Mouse (Mus musculus): Measurements from ENCODE around the gene H2-D1. TPM values are rescaled to one million over a fixed set of nuclear protein-coding genes. Genes with fewer than 3 reads are reported as not detected.
A peak's percentile ranks its signal among the peaks of the same experiment; 100 is the strongest.
"Not testable (repeated sequence)": the region's sequence is repeated elsewhere in the genome, so short reads cannot be mapped to it uniquely, and the experiment has no call there.

The H2-D1 gene
- polyA plus RNA-seq, 1 experiment from 2014 or later = 45.9 TPM

GRCm38 (mm10) chr17:35226561-35227046 is 35.9 kb upstream of the H2-D1 start:
- no peak overlapping the region for H3K9ac ChIP-seq (ENCODE audit: low read length)
- H3K27ac ChIP-seq (ENCODE audit: low read depth, low read length) = no peak overlapping the region
- DNase-seq (ENCODE audit: low spot score, missing footprints) (no peak), ATAC-seq (ENCODE audit: low FRiP score) (no peak)
- H3K4me3 ChIP-seq (ENCODE audit: low read depth, low read length) = no peak overlapping the region
- H3K36me3 ChIP-seq (ENCODE audit: control insufficient read depth, insufficient read depth, low read length) = peaks cover 11% of the 10 kb centered on the region
- no peaks in the 10 kb centered on the region for H3K27me3 ChIP-seq (ENCODE audit: control insufficient read depth, insufficient read depth, low read length)
- no peak overlapping the region for H3K4me2 ChIP-seq
- no peaks in the 10 kb centered on the region for H3K9me3 ChIP-seq (ENCODE audit: control insufficient read depth, low read length)
- H3K4me1 ChIP-seq (ENCODE audit: control insufficient read depth, insufficient read depth, low read length) = no peaks in the 10 kb centered on the region
- 86% methylated on average over 14 of the region's 14 CpGs for WGBS

- DNase-seq (ENCODE audit: low spot score, missing footprints) (no peak), ATAC-seq (ENCODE audit: low FRiP score) (no peak)
- Histone ChIP-seq H3K4me3 (ENCODE audit: low read depth, low read length) (no peak overlapping the region), H3K9me3 (ENCODE audit: control insufficient read depth, low read length) (no peaks in the 10 kb centered on the region), H3K4me1 (ENCODE audit: control insufficient read depth, insufficient read depth, low read length) (peaks cover 5% of the 10 kb centered on the region; the same call in 1 of the 2 replicates), H3K27me3 (ENCODE audit: control insufficient read depth, insufficient read depth, low read length) (no peaks in the 10 kb centered on the region), H3K9ac (ENCODE audit: low read length) (no peak overlapping the region), H3K36me3 (ENCODE audit: control insufficient read depth, insufficient read depth, low read length) (peaks cover 6% of the 10 kb centered on the region), H3K27ac (ENCODE audit: low read depth, low read length) (no peak overlapping the region), H3K4me2 (no peak overlapping the region)
- 91% methylated on average over 10 of the region's 10 CpGs for WGBS
Observed at GRCm38 (mm10) chr17:35231022-35231421, 31.5 kb upstream of the H2-D1 start.

- no peak overlapping the region for H3K9ac ChIP-seq (ENCODE audit: low read length)
- no peak overlapping the region for H3K27ac ChIP-seq (ENCODE audit: low read depth, low read length)
- peaks cover 6% of the 10 kb centered on the region for H3K36me3 ChIP-seq (ENCODE audit: control insufficient read depth, insufficient read depth, low read length)
- H3K4me3 ChIP-seq (ENCODE audit: low read depth, low read length) = no peak overlapping the region
- ATAC-seq (ENCODE audit: low FRiP score) (no peak), DNase-seq (ENCODE audit: low spot score, missing footprints) (peak; percentile 99)
- no peaks in the 10 kb centered on the region for H3K9me3 ChIP-seq (ENCODE audit: control insufficient read depth, low read length)
- H3K27me3 ChIP-seq (ENCODE audit: control insufficient read depth, insufficient read depth, low read length) = no peaks in the 10 kb centered on the region
- H3K4me1 ChIP-seq (ENCODE audit: control insufficient read depth, insufficient read depth, low read length) = peaks cover 9% of the 10 kb centered on the region; the same call in 1 of the 2 replicates
- no peak overlapping the region for H3K4me2 ChIP-seq
- 13% methylated on average over 12 of the region's 12 CpGs for WGBS
Observed at GRCm38 (mm10) chr17:35232043-35232442, 30.5 kb upstream of the H2-D1 start.

GRCm38 (mm10) chr17:35232659-35233058 is 29.9 kb upstream of the H2-D1 start:
- no peaks in the 10 kb centered on the region for H3K9me3 ChIP-seq (ENCODE audit: control insufficient read depth, low read length)
- peaks cover 6% of the 10 kb centered on the region for H3K36me3 ChIP-seq (ENCODE audit: control insufficient read depth, insufficient read depth, low read length)
- ATAC-seq (ENCODE audit: low FRiP score) (no peak), DNase-seq (ENCODE audit: low spot score, missing footprints) (no peak)
- peaks cover 9% of the 10 kb centered on the region; the same call in 1 of the 2 replicates for H3K4me1 ChIP-seq (ENCODE audit: control insufficient read depth, insufficient read depth, low read length)
- WGBS = 92% methylated on average over 5 of the region's 5 CpGs
- H3K27me3 ChIP-seq (ENCODE audit: control insufficient read depth, insufficient read depth, low read length) = no peaks in the 10 kb centered on the region
- H3K27ac ChIP-seq (ENCODE audit: low read depth, low read length) = no peak overlapping the region
- H3K4me2 ChIP-seq = no peak overlapping the region
- H3K9ac ChIP-seq (ENCODE audit: low read length) = no peak overlapping the region
- H3K4me3 ChIP-seq (ENCODE audit: low read depth, low read length) = no peak overlapping the region

- Histone ChIP-seq H3K27me3 (ENCODE audit: control insufficient read depth, insufficient read depth, low read length) (no peaks in the 10 kb centered on the region), H3K36me3 (ENCODE audit: control insufficient read depth, insufficient read depth, low read length) (peaks cover 6% of the 10 kb centered on the region), H3K4me1 (ENCODE audit: control insufficient read depth, insufficient read depth, low read length) (peaks cover 9% of the 10 kb centered on the region; the same call in 1 of the 2 replicates), H3K4me3 (ENCODE audit: low read depth, low read length) (peak within 1 kb of the TSS; percentile 61; the same call in 1 of the 2 replicates), H3K27ac (ENCODE audit: low read depth, low read length) (no peak within 1 kb of the TSS), H3K9ac (ENCODE audit: low read length) (peak within 1 kb of the TSS; percentile 91; the same call in 1 of the 2 replicates), H3K9me3 (ENCODE audit: control insufficient read depth, low read length) (no peaks in the 10 kb centered on the region), H3K4me2 (peak within 1 kb of the TSS; percentile 75)
- 91% methylated on average over 18 of the region's 18 CpGs for WGBS
- no peak for DNase-seq (ENCODE audit: low spot score, missing footprints)
- no peak for ATAC-seq (ENCODE audit: low FRiP score)
Observed at GRCm38 (mm10) chr17:35233114-35233980, 29.2 kb upstream of the H2-D1 start, which contains the start of gene Atp6v1g2. Gene Atp6v1g2 (plus strand): TSS chr17:35233660.

GRCm38 (mm10) chr17:35234090-35234489 is 28.4 kb upstream of the H2-D1 start:
- H3K4me2 ChIP-seq; H3K27ac ChIP-seq (ENCODE audit: low read depth, low read length); H3K4me1 ChIP-seq (ENCODE audit: control insufficient read depth, insufficient read depth, low read length); H3K4me3 ChIP-seq (ENCODE audit: low read depth, low read length); DNase-seq (ENCODE audit: low spot score, missing footprints); H3K9me3 ChIP-seq (ENCODE audit: control insufficient read depth, low read length); H3K9ac ChIP-seq (ENCODE audit: low read length); H3K27me3 ChIP-seq (ENCODE audit: control insufficient read depth, insufficient read depth, low read length); ATAC-seq (ENCODE audit: low FRiP score); H3K36me3 ChIP-seq (ENCODE audit: control insufficient read depth, insufficient read depth, low read length): not testable (repeated sequence)
- 90% methylated on average over 7 of the region's 7 CpGs for WGBS

DNA sequence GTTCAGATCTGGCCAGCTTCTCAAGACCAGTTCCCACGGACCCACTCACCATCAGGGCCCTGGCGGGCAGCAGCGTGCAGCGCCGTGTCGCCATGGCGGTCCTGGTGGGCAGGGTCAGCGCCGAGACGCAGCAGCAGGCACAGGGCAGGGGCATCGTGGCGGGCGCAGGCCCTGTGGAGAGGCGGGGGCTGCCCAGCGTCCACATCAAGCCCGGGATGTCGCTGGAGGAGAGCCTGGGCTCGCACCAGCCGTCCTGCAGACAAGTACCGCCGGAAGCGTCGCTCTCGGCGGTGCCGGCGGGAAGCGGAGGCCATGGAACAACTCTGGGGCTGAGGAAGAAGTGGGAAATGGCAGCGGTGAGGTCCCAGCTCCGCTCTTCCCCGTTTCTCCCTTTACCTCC is 27.6 kb upstream of the H2-D1 start:
- Histone ChIP-seq H3K4me2 (peak overlapping the region; percentile 75), H3K27me3 (ENCODE audit: control insufficient read depth, insufficient read depth, low read length) (no peaks in the 10 kb centered on the region), H3K27ac (ENCODE audit: low read depth, low read length) (peak overlapping the region; percentile 85), H3K4me3 (ENCODE audit: low read depth, low read length) (peak overlapping the region; percentile 61), H3K36me3 (ENCODE audit: control insufficient read depth, insufficient read depth, low read length) (peaks cover 6% of the 10 kb centered on the region; the same call in 1 of the 2 replicates), H3K4me1 (ENCODE audit: control insufficient read depth, insufficient read depth, low read length) (peaks cover 9% of the 10 kb centered on the region; the same call in 1 of the 2 replicates), H3K9me3 (ENCODE audit: control insufficient read depth, low read length) (no peaks in the 10 kb centered on the region), H3K9ac (ENCODE audit: low read length) (peak overlapping the region; percentile 91)
- 10% methylated on average over 31 of the region's 31 CpGs for WGBS
- peak; percentile 5; the same call in 1 of the 2 replicates for ATAC-seq (ENCODE audit: low FRiP score)
- peak; percentile 94 for DNase-seq (ENCODE audit: low spot score, missing footprints)

DNA sequence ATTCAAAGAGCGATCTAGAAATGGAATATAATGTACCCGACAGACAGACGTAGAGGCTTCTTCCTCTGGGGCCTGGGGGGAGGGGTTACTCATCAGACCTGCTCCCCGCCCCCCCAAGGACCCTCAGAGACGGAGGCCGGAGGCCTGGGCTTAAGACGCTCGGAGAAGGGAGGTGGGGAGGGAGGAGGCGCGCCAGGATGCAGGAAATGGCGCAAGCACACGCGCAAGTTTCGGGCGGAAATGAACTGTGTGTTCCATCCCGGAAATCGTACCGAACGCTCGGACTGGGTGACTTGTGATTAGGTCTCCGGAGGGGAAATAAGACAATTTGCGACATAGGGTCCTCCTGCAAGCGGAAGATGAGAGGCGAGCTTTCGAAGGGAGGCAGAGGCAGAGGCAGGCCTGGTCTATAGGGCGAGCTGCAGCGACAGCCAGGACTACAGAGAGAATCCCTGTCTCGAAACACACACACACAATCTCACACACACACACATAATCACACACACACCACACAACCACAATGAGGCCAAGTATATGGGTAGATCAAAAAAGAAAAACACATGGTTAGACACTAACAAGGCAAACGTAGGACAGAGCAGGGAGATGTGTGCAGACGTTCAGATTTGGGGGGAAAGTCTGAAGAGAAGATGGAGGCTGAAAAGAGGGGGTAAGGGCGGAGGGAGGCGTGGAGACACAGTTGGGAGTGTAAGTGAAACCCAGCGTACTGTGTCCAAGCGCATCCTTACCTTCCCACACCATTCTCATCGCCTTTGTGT is 26.7 kb upstream of the H2-D1 start, which contains the start of gene Nfkbil1:
Gene Nfkbil1, minus strand, starts transcription at position 179 of the 776 bp plus-strand sequence.
- Histone ChIP-seq H3K27ac (ENCODE audit: low read depth, low read length) (peak within 1 kb of the TSS; percentile 85), H3K27me3 (ENCODE audit: control insufficient read depth, insufficient read depth, low read length) (no peaks in the 10 kb centered on the region), H3K36me3 (ENCODE audit: control insufficient read depth, insufficient read depth, low read length) (peaks cover 4% of the 10 kb centered on the region; the same call in 1 of the 2 replicates), H3K4me2 (peak within 1 kb of the TSS; percentile 75), H3K9ac (ENCODE audit: low read length) (peak within 1 kb of the TSS; percentile 91), H3K9me3 (ENCODE audit: control insufficient read depth, low read length) (no peaks in the 10 kb centered on the region), H3K4me1 (ENCODE audit: control insufficient read depth, insufficient read depth, low read length) (peaks cover 17% of the 10 kb centered on the region), H3K4me3 (ENCODE audit: low read depth, low read length) (peak within 1 kb of the TSS; percentile 61)
- peak; percentile 98 for DNase-seq (ENCODE audit: low spot score, missing footprints)
- ATAC-seq (ENCODE audit: low FRiP score) = peak; percentile 76
- under 1% methylated on average over 35 of the region's 35 CpGs for WGBS

Measured in midbrain, embryonic 11.5 days (tissue).